Mouse (Mus musculus): ENCODE results near the gene Adgra1. TPM values are rescaled to one million over a fixed set of nuclear protein-coding genes. Genes with fewer than 3 reads are reported as not detected.

Gene Adgra1
- polyA plus RNA-seq, 1 experiment from 2014 or later: 17.9 TPM

DNA sequence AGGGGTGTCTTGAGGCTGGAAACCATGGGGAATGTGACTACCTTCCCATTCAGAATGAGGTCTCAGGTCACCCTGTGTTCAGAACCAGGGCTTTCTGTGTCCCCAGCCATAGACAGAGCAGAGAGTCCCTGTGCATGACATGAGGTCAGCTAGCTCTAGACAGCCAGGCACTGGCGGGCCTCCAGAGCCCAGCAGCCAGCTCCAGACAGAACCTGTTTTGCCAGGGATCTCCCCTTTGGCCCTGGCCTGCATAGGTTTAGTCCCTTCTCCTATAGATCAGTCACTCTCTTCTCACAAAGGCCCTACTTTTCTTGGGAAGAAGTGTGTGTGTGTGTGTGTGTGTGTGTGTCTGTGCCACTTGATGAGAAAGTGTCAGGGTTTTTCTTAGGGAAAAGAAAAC lies 30.9 kb downstream of the Adgra1 start:
- Histone ChIP-seq H3K27me3 (replicated peaks; ENCODE audit: control insufficient read depth, insufficient read depth, low read length) (no peaks in the 10 kb centered on the region), H3K4me3 (replicated peaks; ENCODE audit: low read length) (no peak overlapping the region)
- WGBS: 82% methylated on average over 1 of the region's 1 CpGs

DNA sequence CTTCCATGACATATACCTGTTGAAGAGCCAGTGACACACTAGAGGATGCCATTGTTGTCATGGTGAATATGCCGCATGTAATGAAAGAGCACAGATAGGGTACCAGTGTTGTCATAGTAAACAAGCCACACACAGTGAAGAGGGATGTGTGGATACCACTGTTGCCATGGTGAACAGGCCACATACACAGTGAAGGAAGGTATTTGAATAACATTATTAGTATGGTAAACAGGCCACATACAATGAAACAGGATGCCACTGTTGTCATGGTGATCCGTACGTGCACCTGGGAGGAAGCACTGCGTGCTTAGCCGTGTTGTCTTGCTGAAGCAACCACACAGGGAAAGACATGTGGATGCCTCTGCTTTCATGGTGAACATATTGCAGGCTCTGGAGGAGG lies 37.0 kb downstream of the Adgra1 start:
- Histone ChIP-seq H3K36me3 (ENCODE audit: control insufficient read depth, insufficient read depth) (no peaks in the 10 kb centered on the region), H3K9me3 (ENCODE audit: control insufficient read depth, low read length) (no peaks in the 10 kb centered on the region), H3K4me1 (replicated peaks; ENCODE audit: control insufficient read depth, insufficient read depth, low read length) (no peaks in the 10 kb centered on the region), H3K4me2 (ENCODE audit: low read length) (no peak overlapping the region), H3K27me3 (replicated peaks; ENCODE audit: control insufficient read depth, insufficient read depth, low read length) (no peaks in the 10 kb centered on the region), H3K9ac (replicated peaks; ENCODE audit: low read depth, low read length) (no peak overlapping the region), H3K27ac (ENCODE audit: low read length) (no peak overlapping the region), H3K4me3 (replicated peaks; ENCODE audit: low read length) (no peak overlapping the region)
- ATAC-seq: peak; percentile 77
- 75% methylated on average over 5 of the region's 5 CpGs for WGBS

More for the DNA sequence above, 30.9 kb downstream of the Adgra1 start:
- Histone ChIP-seq H3K27ac (ENCODE audit: low read length) (no peak overlapping the region), H3K9me3 (ENCODE audit: control insufficient read depth, low read length) (no peaks in the 10 kb centered on the region), H3K4me2 (ENCODE audit: low read length) (no peak overlapping the region), H3K36me3 (ENCODE audit: control insufficient read depth, insufficient read depth) (no peaks in the 10 kb centered on the region), H3K4me1 (replicated peaks; ENCODE audit: control insufficient read depth, insufficient read depth, low read length) (no peaks in the 10 kb centered on the region), H3K9ac (replicated peaks; ENCODE audit: low read depth, low read length) (no peak overlapping the region)
- ATAC-seq: no peak

DNA sequence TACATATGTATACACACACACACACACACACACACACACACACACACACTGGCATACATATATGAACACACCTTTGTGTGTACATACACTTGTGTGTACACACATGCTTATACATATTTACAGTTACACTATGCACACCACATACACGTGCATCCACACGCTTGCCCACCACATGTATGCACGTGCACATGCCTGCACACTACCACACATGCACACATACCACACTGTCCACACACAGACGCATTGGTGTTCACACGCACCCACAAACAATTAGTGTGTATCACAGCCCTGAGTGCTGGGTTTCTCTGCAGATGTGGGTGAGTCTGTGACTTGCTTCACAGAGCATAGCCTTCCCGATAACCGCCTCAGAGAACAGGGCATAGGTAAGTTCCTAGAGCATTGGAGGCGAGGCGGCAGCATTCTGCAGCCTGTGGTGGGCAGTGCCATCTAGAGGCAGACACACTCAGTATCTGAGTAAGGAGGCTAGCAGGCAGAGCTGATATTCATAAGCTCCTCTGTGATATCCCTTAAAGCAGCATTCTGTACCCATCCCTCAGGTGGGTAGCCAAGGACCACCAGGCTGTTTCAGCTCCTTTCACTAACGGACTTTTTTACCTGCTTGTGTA lies 43.3 kb downstream of the Adgra1 start:
- H3K4me3 ChIP-seq (replicated peaks; ENCODE audit: low read length): no peak overlapping the region
- 73% methylated on average over 10 of the region's 10 CpGs for WGBS
- H3K4me1 ChIP-seq (replicated peaks; ENCODE audit: control insufficient read depth, insufficient read depth, low read length): no peaks in the 10 kb centered on the region
- H3K4me2 ChIP-seq (ENCODE audit: low read length): no peak overlapping the region
- H3K36me3 ChIP-seq (ENCODE audit: control insufficient read depth, insufficient read depth): no peaks in the 10 kb centered on the region
- no peaks in the 10 kb centered on the region for H3K9me3 ChIP-seq (ENCODE audit: control insufficient read depth, low read length)
- no peak overlapping the region for H3K27ac ChIP-seq (ENCODE audit: low read length)
- H3K27me3 ChIP-seq (replicated peaks; ENCODE audit: control insufficient read depth, insufficient read depth, low read length): no peaks in the 10 kb centered on the region
- ATAC-seq: peak; percentile 84
- no peak overlapping the region for H3K9ac ChIP-seq (replicated peaks; ENCODE audit: low read depth, low read length)

DNA sequence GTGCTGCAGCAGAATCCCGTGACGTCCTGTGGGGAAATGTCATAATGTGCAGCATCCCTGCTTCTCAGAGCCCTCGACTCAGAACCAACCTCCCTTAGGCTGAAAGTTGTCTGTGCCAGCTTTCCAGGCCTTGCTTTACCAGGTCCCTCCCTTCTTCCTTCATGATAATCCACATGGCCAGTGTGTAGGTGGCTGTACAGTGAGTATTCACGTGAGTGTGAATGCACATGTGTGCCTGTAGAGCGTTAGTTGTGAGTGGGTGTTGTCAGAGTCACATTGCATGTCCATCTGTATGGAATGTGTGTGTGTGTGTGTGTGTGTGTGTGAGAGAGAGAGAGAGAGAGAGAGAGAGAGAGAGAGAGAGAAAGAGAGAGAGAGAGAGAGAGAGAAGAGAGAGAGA lies 44.1 kb downstream of the Adgra1 start:
- 76% methylated on average over 5 of the region's 5 CpGs for WGBS
- no peak overlapping the region for H3K4me2 ChIP-seq (ENCODE audit: low read length)
- no peak overlapping the region for H3K4me3 ChIP-seq (replicated peaks; ENCODE audit: low read length)
- H3K27ac ChIP-seq (ENCODE audit: low read length): no peak overlapping the region
- no peaks in the 10 kb centered on the region for H3K36me3 ChIP-seq (ENCODE audit: control insufficient read depth, insufficient read depth)
- H3K9ac ChIP-seq (replicated peaks; ENCODE audit: low read depth, low read length): no peak overlapping the region
- H3K4me1 ChIP-seq (replicated peaks; ENCODE audit: control insufficient read depth, insufficient read depth, low read length): no peaks in the 10 kb centered on the region
- no peaks in the 10 kb centered on the region for H3K27me3 ChIP-seq (replicated peaks; ENCODE audit: control insufficient read depth, insufficient read depth, low read length)
- H3K9me3 ChIP-seq (ENCODE audit: control insufficient read depth, low read length): no peaks in the 10 kb centered on the region
- no peak for ATAC-seq

DNA sequence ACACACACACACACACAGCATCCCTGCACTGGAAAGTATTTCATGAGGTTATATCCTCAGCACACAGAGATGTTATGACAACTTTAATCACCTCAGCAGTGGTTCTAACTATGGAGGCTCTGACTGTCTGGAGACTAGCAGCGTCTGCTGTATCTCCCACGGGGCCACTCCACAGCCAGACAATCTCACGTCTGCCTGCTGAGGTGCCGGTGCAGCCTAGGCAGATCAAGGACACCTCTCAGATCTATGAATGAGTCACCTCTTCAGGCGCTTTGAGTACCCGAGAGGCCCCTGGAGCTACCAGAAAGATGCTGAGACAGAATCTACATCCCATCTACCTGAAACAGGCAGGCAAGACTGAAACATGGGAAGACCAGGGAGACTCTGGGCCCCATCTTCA lies 44.6 kb downstream of the Adgra1 start:
- ATAC-seq: no peak
- H3K4me3 ChIP-seq (replicated peaks; ENCODE audit: low read length): no peak overlapping the region
- H3K9ac ChIP-seq (replicated peaks; ENCODE audit: low read depth, low read length): no peak overlapping the region
- no peak overlapping the region for H3K27ac ChIP-seq (ENCODE audit: low read length)
- H3K9me3 ChIP-seq (ENCODE audit: control insufficient read depth, low read length): no peaks in the 10 kb centered on the region
- no peak overlapping the region for H3K4me2 ChIP-seq (ENCODE audit: low read length)
- no peaks in the 10 kb centered on the region for H3K4me1 ChIP-seq (replicated peaks; ENCODE audit: control insufficient read depth, insufficient read depth, low read length)
- H3K27me3 ChIP-seq (replicated peaks; ENCODE audit: control insufficient read depth, insufficient read depth, low read length): no peaks in the 10 kb centered on the region
- WGBS: 78% methylated on average over 6 of the region's 6 CpGs
- H3K36me3 ChIP-seq (ENCODE audit: control insufficient read depth, insufficient read depth): no peaks in the 10 kb centered on the region

DNA sequence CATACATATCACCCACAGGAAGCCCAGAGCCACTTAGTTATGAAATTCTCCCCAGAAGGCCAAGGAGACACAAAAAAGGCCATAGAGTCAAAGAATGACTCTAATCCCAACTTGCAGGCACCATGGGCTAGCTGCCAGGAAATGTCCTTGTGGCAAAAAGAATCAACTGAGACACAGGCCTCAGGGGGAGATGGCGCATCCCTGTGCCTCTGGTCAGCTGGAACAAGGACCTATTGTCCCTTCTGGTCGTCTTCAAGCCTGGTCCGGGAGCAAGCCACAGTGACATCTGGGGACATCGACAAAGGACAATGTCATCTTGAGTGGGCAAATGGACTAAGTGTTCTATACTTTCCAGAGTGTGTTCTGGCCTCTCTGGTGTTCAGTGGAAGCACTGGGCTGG lies 49.6 kb downstream of the Adgra1 start:
- WGBS: 87% methylated on average over 4 of the region's 4 CpGs

DNA sequence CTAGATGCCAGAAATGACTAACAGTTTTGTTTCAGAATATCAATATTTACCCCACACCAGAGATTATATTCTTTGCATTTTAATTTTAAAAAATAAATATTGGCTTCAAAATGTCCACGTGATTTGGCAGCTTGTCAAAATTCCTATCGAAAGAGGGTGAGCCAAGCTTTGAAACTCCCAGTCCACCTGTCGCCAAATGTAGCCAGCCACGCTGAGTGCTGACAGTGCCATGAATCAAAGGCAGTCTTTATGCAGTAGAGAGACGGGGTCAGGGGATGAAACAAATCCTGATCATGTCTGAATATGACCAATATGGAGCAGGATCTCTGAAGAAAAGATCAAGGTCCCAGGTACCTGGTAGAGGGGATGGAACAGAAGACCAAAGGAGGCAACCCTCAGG lies 57.8 kb downstream of the Adgra1 start:
- Histone ChIP-seq H3K4me1 (replicated peaks; ENCODE audit: control insufficient read depth, insufficient read depth, low read length) (peaks cover 11% of the 10 kb centered on the region), H3K27me3 (replicated peaks; ENCODE audit: control insufficient read depth, insufficient read depth, low read length) (peaks cover 17% of the 10 kb centered on the region), H3K27ac (ENCODE audit: low read length) (no peak overlapping the region), H3K4me2 (ENCODE audit: low read length) (no peak overlapping the region), H3K36me3 (ENCODE audit: control insufficient read depth, insufficient read depth) (no peaks in the 10 kb centered on the region), H3K4me3 (replicated peaks; ENCODE audit: low read length) (no peak overlapping the region), H3K9me3 (ENCODE audit: control insufficient read depth, low read length) (no peaks in the 10 kb centered on the region), H3K9ac (replicated peaks; ENCODE audit: low read depth, low read length) (no peak overlapping the region)
- 56% methylated on average over 5 of the region's 5 CpGs for WGBS
- ATAC-seq: no peak

More for the DNA sequence above, 49.6 kb downstream of the Adgra1 start:
- H3K9me3 ChIP-seq (ENCODE audit: control insufficient read depth, low read length): no peaks in the 10 kb centered on the region
- H3K4me2 ChIP-seq (ENCODE audit: low read length): no peak overlapping the region
- H3K9ac ChIP-seq (replicated peaks; ENCODE audit: low read depth, low read length): no peak overlapping the region
- H3K4me1 ChIP-seq (replicated peaks; ENCODE audit: control insufficient read depth, insufficient read depth, low read length): no peaks in the 10 kb centered on the region
- no peaks in the 10 kb centered on the region for H3K36me3 ChIP-seq (ENCODE audit: control insufficient read depth, insufficient read depth)
- H3K27ac ChIP-seq (ENCODE audit: low read length): no peak overlapping the region
- no peak for ATAC-seq
- no peaks in the 10 kb centered on the region for H3K27me3 ChIP-seq (replicated peaks; ENCODE audit: control insufficient read depth, insufficient read depth, low read length)
- H3K4me3 ChIP-seq (replicated peaks; ENCODE audit: low read length): no peak overlapping the region

DNA sequence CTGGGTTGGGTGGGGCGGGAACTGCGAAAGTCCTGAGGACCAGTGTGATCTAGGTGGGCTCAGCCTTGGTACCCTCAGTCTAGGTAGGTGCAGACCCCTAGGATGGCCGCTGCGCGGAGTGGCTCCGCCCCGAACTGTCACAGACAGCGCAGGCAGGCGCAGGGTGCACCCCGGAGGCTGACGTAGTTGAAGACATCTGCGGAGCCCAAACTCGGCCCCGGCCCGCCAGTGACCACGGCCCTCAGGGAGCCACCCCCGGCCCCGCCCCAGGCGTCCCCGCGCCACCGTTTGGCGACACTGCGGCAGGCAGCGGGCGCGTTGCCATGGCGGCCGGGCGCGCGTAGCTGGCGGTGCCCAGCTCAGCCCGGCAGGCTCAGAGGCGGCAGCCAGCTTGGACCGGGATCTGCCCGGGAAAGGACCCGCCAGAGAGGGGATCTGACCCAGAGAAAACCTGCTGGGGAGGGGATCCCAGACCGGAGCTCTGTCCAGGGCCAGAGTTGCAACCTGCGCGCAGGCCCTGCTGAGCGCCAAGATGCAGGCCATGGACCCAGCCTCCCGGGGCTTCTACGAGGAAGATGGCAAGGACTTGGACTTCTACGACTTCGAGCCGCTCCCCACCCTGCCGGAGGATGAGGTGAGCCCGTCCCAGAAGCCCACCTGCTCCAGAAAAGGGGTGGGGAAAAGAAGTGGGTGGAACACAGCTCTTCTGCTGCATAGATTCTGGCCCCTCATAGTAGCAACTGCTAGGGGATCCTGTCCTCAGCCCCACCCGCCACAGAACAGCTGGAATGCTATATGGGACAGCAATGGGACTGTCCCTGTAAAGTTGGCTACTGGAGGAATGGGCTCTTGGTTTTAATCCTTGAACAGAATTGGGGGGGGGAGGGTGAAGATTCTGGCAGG lies 60.9 kb downstream of the Adgra1 start, which contains the start of gene Kndc1:
Gene Kndc1 (plus strand): TSS at position 42 of the 903 bp plus-strand sequence.
- Histone ChIP-seq H3K4me2 (ENCODE audit: low read length) (peak within 1 kb of the TSS; percentile 87), H3K9ac (replicated peaks; ENCODE audit: low read depth, low read length) (peak within 1 kb of the TSS; percentile 64), H3K36me3 (ENCODE audit: control insufficient read depth, insufficient read depth) (no peaks in the 10 kb centered on the region), H3K27ac (ENCODE audit: low read length) (no peak within 1 kb of the TSS), H3K27me3 (replicated peaks; ENCODE audit: control insufficient read depth, insufficient read depth, low read length) (peaks cover 17% of the 10 kb centered on the region), H3K9me3 (ENCODE audit: control insufficient read depth, low read length) (no peaks in the 10 kb centered on the region), H3K4me1 (replicated peaks; ENCODE audit: control insufficient read depth, insufficient read depth, low read length) (peaks cover 19% of the 10 kb centered on the region), H3K4me3 (replicated peaks; ENCODE audit: low read length) (peak within 1 kb of the TSS; percentile 57)
- peak; percentile 80 for ATAC-seq
- under 1% methylated on average over 50 of the region's 50 CpGs for WGBS

DNA sequence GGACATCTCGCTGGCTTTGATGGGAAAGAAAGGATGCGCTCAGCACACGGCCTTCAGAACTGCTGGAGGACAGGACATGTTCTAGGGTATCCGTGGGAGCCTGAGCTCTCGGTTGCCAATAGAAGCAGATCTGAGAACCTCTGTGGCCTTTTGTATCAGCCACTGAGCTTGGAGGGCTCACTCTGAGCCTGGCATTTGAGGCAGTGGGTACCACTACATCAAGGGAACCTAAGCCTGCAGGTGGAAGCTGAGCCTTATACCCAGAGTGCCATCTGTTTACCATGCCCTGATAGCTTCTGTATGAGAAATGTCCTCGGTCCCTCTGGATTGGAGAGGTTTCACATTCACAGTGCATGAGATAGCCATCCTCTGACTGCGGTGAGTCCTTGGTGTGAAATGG lies 62.3 kb downstream of the Adgra1 start:
- Histone ChIP-seq H3K36me3 (ENCODE audit: control insufficient read depth, insufficient read depth) (no peaks in the 10 kb centered on the region), H3K4me3 (replicated peaks; ENCODE audit: low read length) (no peak overlapping the region), H3K9ac (replicated peaks; ENCODE audit: low read depth, low read length) (0 out of 2 replicates have a peak overlapping the region, but pooled peaks have one; percentile 13), H3K4me2 (ENCODE audit: low read length) (no peak overlapping the region), H3K27me3 (replicated peaks; ENCODE audit: control insufficient read depth, insufficient read depth, low read length) (peaks cover 17% of the 10 kb centered on the region), H3K4me1 (replicated peaks; ENCODE audit: control insufficient read depth, insufficient read depth, low read length) (peaks cover 19% of the 10 kb centered on the region), H3K27ac (ENCODE audit: low read length) (no peak overlapping the region; the same call in 1 of the 2 replicates), H3K9me3 (ENCODE audit: control insufficient read depth, low read length) (no peaks in the 10 kb centered on the region)
- WGBS: 79% methylated on average over 7 of the region's 7 CpGs
- no peak for ATAC-seq

All from forebrain, embryonic 16.5 days (tissue).